Mouse (Mus musculus): Measurements from ENCODE around the gene Ppp2r1b.
"Not testable (repeated sequence)": the region's sequence is repeated elsewhere in the genome, so short reads cannot be mapped to it uniquely, and the experiment has no call there.

Ppp2r1b gene

GRCm38 (mm10) chr9:50845081-50845480, at the start of gene Ppp2r1b:
Ppp2r1b (plus strand) TSS chr9:50845301.
- no peak for DNase-seq (ENCODE audit: low read depth)

- DNase-seq (ENCODE audit: low read depth), result no peak
Measured at GRCm38 (mm10) chr9:50796776-50797175, 48.3 kb upstream of the Ppp2r1b start.

- DNase-seq (ENCODE audit: low read depth), result no peak
Measured at GRCm38 (mm10) chr9:50797641-50798040, 47.5 kb upstream of the Ppp2r1b start.

- peak; percentile 68 for DNase-seq (ENCODE audit: low read depth)
Measured at GRCm38 (mm10) chr9:50798368-50798767, 46.7 kb upstream of the Ppp2r1b start.

GRCm38 (mm10) chr9:50800985-50801384, 44.1 kb upstream of the Ppp2r1b start:
- peak; percentile 86 for DNase-seq (ENCODE audit: low read depth)

- no peak for DNase-seq (ENCODE audit: low read depth)
Measured at GRCm38 (mm10) chr9:50803055-50803671, 41.9 kb upstream of the Ppp2r1b start.

GRCm38 (mm10) chr9:50808471-50808870, 36.6 kb upstream of the Ppp2r1b start:
- no peak for DNase-seq (ENCODE audit: low read depth)

GRCm38 (mm10) chr9:50809146-50809545, 36.0 kb upstream of the Ppp2r1b start:
- DNase-seq (ENCODE audit: low read depth), result no peak

GRCm38 (mm10) chr9:50811187-50811586, 33.9 kb upstream of the Ppp2r1b start:
- DNase-seq (ENCODE audit: low read depth), result peak; percentile 75

GRCm38 (mm10) chr9:50811746-50812145, 33.4 kb upstream of the Ppp2r1b start:
- DNase-seq (ENCODE audit: low read depth), result no peak

- no peak for DNase-seq (ENCODE audit: low read depth)
Measured at GRCm38 (mm10) chr9:50813796-50814195, 31.3 kb upstream of the Ppp2r1b start.

GRCm38 (mm10) chr9:50815666-50816065, 29.4 kb upstream of the Ppp2r1b start:
- no peak for DNase-seq (ENCODE audit: low read depth)

GRCm38 (mm10) chr9:50816512-50816911, 28.6 kb upstream of the Ppp2r1b start:
- no peak for DNase-seq (ENCODE audit: low read depth)

- DNase-seq (ENCODE audit: low read depth), result no peak
Measured at GRCm38 (mm10) chr9:50818050-50818449, 27.1 kb upstream of the Ppp2r1b start.

- DNase-seq (ENCODE audit: low read depth), result no peak
Measured at GRCm38 (mm10) chr9:50819716-50820115, 25.4 kb upstream of the Ppp2r1b start.

- no peak for DNase-seq (ENCODE audit: low read depth)
Measured at GRCm38 (mm10) chr9:50821651-50822050, 23.4 kb upstream of the Ppp2r1b start.

GRCm38 (mm10) chr9:50822216-50822615, 22.9 kb upstream of the Ppp2r1b start:
- no peak for DNase-seq (ENCODE audit: low read depth)

- no peak for DNase-seq (ENCODE audit: low read depth)
Measured at GRCm38 (mm10) chr9:50823779-50824453, 21.2 kb upstream of the Ppp2r1b start.

- DNase-seq (ENCODE audit: low read depth), result no peak
Measured at GRCm38 (mm10) chr9:50831514-50831913, 13.6 kb upstream of the Ppp2r1b start.

GRCm38 (mm10) chr9:50832162-50832561, 12.9 kb upstream of the Ppp2r1b start:
- no peak for DNase-seq (ENCODE audit: low read depth)

- DNase-seq (ENCODE audit: low read depth), result not testable (repeated sequence)
Measured at GRCm38 (mm10) chr9:50832582-50832981, 12.5 kb upstream of the Ppp2r1b start.

- DNase-seq (ENCODE audit: low read depth), result peak; percentile 91
Measured at GRCm38 (mm10) chr9:50833786-50834185, 11.3 kb upstream of the Ppp2r1b start.

- peak; percentile 72 for DNase-seq (ENCODE audit: low read depth)
Measured at GRCm38 (mm10) chr9:50835068-50835705, 9.9 kb upstream of the Ppp2r1b start.
